Mouse (Mus musculus) cerebellum, adult 11-12 months (tissue): ENCODE data around the gene Vmn2r56.
"Not testable (repeated sequence)": the region's sequence is repeated elsewhere in the genome, so short reads cannot be mapped to it uniquely, and the experiment has no call there.

Experiments
- DNase-seq: peaks from one replicate; pipeline ENCODE4 v3.0.0; 2022

Vmn2r56 gene

GRCm38 (mm10) chr7:12734904-12735303, at the start of gene Vmn2r56:
Gene Vmn2r56, minus strand, starts transcription at chr7:12735004.
- DNase-seq, result no peak

- peak; percentile 84 for DNase-seq
Measured at GRCm38 (mm10) chr7:12780151-12780830, 45.5 kb upstream of the Vmn2r56 start.

- DNase-seq, result no peak
Measured at GRCm38 (mm10) chr7:12779782-12780150, 45.0 kb upstream of the Vmn2r56 start.

- DNase-seq, result peak; percentile 35
Measured at GRCm38 (mm10) chr7:12779141-12779540, 44.3 kb upstream of the Vmn2r56 start.

GRCm38 (mm10) chr7:12774606-12775005, 39.8 kb upstream of the Vmn2r56 start:
- peak; percentile 97 for DNase-seq

- peak; percentile 82 for DNase-seq
Measured at GRCm38 (mm10) chr7:12774111-12774510, 39.3 kb upstream of the Vmn2r56 start.

GRCm38 (mm10) chr7:12749431-12750198, 14.8 kb upstream of the Vmn2r56 start:
- no peak for DNase-seq

- not testable (repeated sequence) for DNase-seq
Measured at GRCm38 (mm10) chr7:12684903-12685302, 49.9 kb downstream of the Vmn2r56 start, which contains the start of gene Vmn2r55. Gene Vmn2r55, minus strand, starts transcription at chr7:12685003.

GRCm38 (mm10) chr7:12640219-12640618, 94.6 kb downstream of the Vmn2r56 start, which contains the start of gene Vmn2r54:
Gene Vmn2r54, minus strand, starts transcription at chr7:12640319.
- DNase-seq, result not testable (repeated sequence)
